Mouse (Mus musculus) heart, embryonic 13.5 days (tissue): ENCODE data around the gene Rasa3. TPM values are rescaled to one million over a fixed set of nuclear protein-coding genes. Genes with fewer than 3 reads are reported as not detected.

Experiments used
- ATAC-seq: fragments of 200-750 bp; cut with Nextera tagmentation; 2 replicates; pipeline ENCODE4 v1.8.0; 2017; ENCODE audit warnings: moderate TSS enrichment; ENCODE audit not compliant: insufficient number of reproducible peaks, low FRiP score, low TSS enrichment; ENCODE audit errors: extremely low read depth
- H3K27ac ChIP-seq: fragments of 300-500 bp; sonication (generic); replicated peaks from 2 replicates; pipeline ENCODE4 v1.5.1; 2015; ENCODE audit warnings: moderate library complexity, mild to moderate bottlenecking, inconsistent platforms
- H3K27me3 ChIP-seq: fragments of 300-500 bp; sonication (generic); replicated peaks from 2 replicates; pipeline ENCODE4 v1.6.1; 2015; ENCODE audit warnings: mild to moderate bottlenecking, inconsistent platforms
- H3K36me3 ChIP-seq: fragments of 300-500 bp; sonication (generic); 2 replicates; pipeline ENCODE4 v1.6.1; 2015; ENCODE audit warnings: mild to moderate bottlenecking, inconsistent platforms
- H3K4me1 ChIP-seq: fragments of 300-500 bp; sonication (generic); 2 replicates; pipeline ENCODE4 v1.6.1; 2015; ENCODE audit warnings: inconsistent platforms
- H3K4me2 ChIP-seq: fragments of 300-500 bp; sonication (generic); 2 replicates; pipeline ENCODE4 v1.6.1; 2015; ENCODE audit warnings: inconsistent platforms, mild to moderate bottlenecking, moderate library complexity
- H3K4me3 ChIP-seq: fragments of 300-500 bp; sonication (generic); 2 replicates; pipeline ENCODE4 v1.5.1; 2015; ENCODE audit warnings: moderate library complexity, mild to moderate bottlenecking, inconsistent platforms
- H3K9ac ChIP-seq: fragments of 300-500 bp; sonication (generic); 2 replicates; pipeline ENCODE4 v1.6.1; 2015; ENCODE audit warnings: inconsistent platforms, mild to moderate bottlenecking, moderate library complexity
- H3K9me3 ChIP-seq: fragments of 300-500 bp; sonication (generic); 2 replicates; pipeline ENCODE4 v1.6.1; 2016; ENCODE audit warnings: inconsistent platforms
- WGBS: fragments of 180-500 bp; shearing (Covaris S2); methylation state at CpG from one replicate; pipeline ENCODE4 v1.1.7; 2015; ENCODE audit warnings: mixed read lengths; 5-methylcytosine and 5-hydroxymethylcytosine counted together
- polyA plus RNA-seq: library from polyadenylated mRNA; unstranded; fragments of >200 nt; fragmentation: Nextera tagmentation; extraction: Ambion mirVana; gene quantifications from 2 replicates; pipeline ENCODE4 v1.2.1, GENCODE M21; 2015

Rasa3 gene
- polyA plus RNA-seq, 1 experiment from 2014 or later: 23.4 TPM

DNA sequence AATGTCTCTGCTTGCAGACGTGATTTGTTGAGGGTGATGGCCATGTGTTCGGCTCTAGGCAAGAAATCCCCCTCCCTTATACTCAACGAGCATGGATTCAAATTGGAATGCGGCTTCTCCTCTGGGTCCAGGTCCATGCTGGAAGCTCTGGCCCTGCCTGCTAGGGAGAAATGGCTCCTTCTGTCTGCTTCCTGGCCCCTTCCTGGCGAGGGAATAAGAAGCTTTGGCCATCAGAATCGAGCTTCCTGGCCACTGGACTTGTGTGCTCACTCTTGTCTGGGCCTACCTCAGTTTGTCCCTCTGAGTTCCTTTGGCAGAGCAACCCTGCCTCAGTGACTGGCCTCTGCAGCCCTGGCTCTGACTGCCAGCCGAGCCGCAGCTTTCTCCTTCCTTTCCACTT is 19.8 kb upstream of the Rasa3 start:
- H3K4me1 ChIP-seq: peaks cover 37% of the 10 kb centered on the region
- no peak for ATAC-seq
- no peak overlapping the region for H3K4me2 ChIP-seq
- no peak overlapping the region for H3K9ac ChIP-seq
- WGBS: 67% methylated on average over 8 of the region's 8 CpGs
- H3K9me3 ChIP-seq: no peaks in the 10 kb centered on the region
- H3K27me3 ChIP-seq: no peaks in the 10 kb centered on the region; the same call in 1 of the 2 replicates
- H3K36me3 ChIP-seq: no peaks in the 10 kb centered on the region
- H3K27ac ChIP-seq: no peak overlapping the region
- H3K4me3 ChIP-seq: no peak overlapping the region

DNA sequence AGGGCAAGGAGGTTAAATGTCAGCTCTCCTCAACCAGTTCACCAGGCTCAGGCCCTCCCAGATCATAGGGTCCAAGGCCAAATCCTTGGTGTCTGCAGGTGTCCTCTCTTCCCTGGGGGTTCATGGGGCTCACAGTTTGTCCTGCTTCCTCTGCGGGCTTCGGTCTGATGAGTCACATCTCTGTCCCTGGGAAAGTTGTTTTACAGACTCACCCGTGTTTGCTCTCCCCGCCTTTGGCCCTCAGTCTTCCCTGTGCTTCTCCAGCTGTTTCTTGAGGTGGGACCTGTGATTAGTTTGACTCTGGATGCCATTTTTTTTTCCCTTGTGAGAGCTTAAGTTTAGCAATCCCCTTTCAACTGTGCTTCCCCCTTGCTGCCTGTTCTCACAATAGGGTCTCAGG is 18.8 kb upstream of the Rasa3 start:
- ATAC-seq: no peak
- Histone ChIP-seq H3K4me2 (no peak overlapping the region), H3K9me3 (no peaks in the 10 kb centered on the region), H3K27me3 (no peaks in the 10 kb centered on the region; the same call in 1 of the 2 replicates), H3K9ac (no peak overlapping the region), H3K4me3 (no peak overlapping the region), H3K4me1 (peaks cover 29% of the 10 kb centered on the region), H3K27ac (no peak overlapping the region), H3K36me3 (no peaks in the 10 kb centered on the region)
- WGBS: 56% methylated on average over 4 of the region's 4 CpGs

DNA sequence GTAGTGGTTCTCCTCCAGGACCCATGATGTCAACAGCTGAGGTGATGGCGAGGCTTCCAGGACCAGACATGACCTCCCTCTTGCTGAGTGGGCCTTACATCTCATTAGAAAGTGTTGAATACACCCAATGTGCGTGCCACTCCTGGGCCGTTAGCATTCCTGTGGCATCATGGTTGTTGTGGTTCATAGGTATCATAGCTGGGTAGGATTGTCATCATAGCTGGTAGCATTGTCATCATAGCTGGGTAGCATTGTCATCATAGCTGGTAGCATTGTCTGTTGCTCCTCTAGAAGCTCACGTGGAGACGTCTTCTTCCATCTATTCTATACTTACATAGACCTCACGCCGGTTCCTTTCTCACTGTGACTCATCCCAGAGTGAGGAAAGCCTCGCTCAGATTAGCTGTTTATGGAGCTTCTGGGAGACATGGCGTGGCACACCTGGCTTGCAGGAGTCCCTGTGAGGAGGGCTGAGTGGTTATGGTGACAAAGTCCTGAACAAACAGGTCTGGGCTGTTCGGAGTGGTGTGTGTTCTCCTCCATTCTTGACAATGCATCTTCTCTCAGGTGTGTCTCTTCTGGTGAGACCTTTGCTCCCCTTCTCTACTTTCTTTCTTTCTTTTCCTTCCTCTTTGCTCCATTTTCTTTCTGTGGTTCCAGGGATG is 17.9 kb upstream of the Rasa3 start:
- 82% methylated on average over 10 of the region's 10 CpGs for WGBS
- H3K4me3 ChIP-seq: no peak overlapping the region
- H3K9me3 ChIP-seq: no peaks in the 10 kb centered on the region
- no peaks in the 10 kb centered on the region for H3K36me3 ChIP-seq
- no peak for ATAC-seq
- peaks cover 20% of the 10 kb centered on the region for H3K4me1 ChIP-seq
- no peak overlapping the region for H3K27ac ChIP-seq
- H3K27me3 ChIP-seq: no peaks in the 10 kb centered on the region; the same call in 1 of the 2 replicates
- no peak overlapping the region for H3K4me2 ChIP-seq
- H3K9ac ChIP-seq: no peak overlapping the region

DNA sequence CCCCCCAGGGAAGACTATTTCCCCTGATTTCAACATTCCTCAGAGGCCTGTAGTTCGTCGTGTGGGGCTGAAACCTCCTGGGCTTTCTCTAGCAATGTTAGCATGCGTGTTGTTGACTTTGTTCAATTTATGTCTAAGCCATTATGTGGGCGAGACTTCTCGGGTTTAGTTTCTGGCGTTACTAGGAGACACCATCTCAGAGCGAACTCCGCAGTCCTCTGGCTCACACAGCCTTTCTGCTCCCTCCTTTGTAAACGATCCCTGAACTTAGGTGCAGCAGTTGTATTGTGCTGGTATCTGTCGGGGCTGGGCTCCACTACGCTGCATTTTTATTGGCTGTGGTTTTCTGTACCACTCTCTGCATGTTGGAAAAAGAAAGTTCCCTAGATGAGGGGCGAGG is 17.3 kb upstream of the Rasa3 start:
- no peak overlapping the region for H3K27ac ChIP-seq
- no peaks in the 10 kb centered on the region; the same call in 1 of the 2 replicates for H3K27me3 ChIP-seq
- H3K4me3 ChIP-seq: no peak overlapping the region
- H3K4me2 ChIP-seq: no peak overlapping the region
- 62% methylated on average over 12 of the region's 12 CpGs for WGBS
- H3K36me3 ChIP-seq: no peaks in the 10 kb centered on the region
- peaks cover 14% of the 10 kb centered on the region for H3K4me1 ChIP-seq
- no peak overlapping the region for H3K9ac ChIP-seq
- ATAC-seq: no peak
- H3K9me3 ChIP-seq: no peaks in the 10 kb centered on the region

DNA sequence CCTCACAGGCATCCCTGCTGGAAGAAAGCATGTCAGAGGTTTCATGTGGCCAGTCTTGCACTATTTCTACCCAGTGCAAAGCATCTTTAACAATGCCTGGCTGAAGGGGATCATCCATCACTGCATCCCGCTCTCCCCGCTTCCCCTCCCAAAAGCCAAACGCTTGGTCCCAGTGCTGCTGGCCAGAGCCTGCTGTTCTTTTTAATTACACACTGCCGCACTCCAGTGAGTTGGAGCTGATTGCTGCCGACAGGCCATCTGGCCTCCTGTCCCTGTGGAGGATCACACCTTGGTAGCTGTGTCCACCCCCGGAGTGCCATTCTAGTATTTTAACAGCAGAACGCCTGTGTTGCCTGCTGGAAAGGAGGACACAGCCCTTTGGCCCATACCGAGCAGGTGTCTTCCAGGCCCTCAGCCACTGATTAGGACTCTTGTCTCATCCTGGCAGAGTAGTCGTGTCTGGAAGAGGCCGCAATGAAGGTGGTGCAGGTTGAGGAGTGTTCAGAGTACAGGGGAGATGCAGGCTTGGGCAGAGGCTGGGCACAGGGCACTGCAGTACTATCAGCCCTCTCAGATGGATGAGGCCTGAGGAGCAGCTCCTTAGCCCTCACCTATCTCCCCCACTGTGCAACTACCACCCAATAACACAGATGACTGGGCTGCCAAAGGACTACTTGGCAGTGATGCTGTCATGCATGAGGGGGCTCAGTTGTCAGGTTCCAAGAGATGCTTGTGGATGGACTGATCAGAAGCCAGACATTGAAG is 15.1 kb upstream of the Rasa3 start:
- Histone ChIP-seq H3K27me3 (no peaks in the 10 kb centered on the region; the same call in 1 of the 2 replicates), H3K4me3 (no peak overlapping the region), H3K4me1 (peaks cover 8% of the 10 kb centered on the region), H3K9me3 (no peaks in the 10 kb centered on the region), H3K9ac (no peak overlapping the region), H3K4me2 (no peak overlapping the region), H3K27ac (no peak overlapping the region), H3K36me3 (no peaks in the 10 kb centered on the region)
- WGBS: 72% methylated on average over 10 of the region's 10 CpGs
- ATAC-seq: no peak

DNA sequence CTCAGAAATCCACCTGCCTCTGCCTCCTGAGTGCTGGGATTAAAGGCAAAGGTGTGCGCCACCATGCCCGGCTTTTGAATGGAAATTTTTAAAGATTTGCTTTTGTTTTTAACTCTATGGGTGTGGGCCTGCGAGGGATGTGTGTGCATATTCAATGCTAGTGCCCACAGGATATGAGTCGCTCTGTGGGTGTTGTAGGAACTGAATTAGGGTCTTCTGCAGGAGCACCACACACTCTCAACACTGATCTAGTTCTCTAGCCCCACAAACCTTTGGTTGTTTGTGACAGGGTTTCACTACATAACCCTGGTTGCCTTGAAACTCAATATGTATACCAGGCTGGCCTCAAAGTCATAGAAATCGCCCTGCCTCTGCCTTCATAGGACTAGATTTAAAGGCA is 11.9 kb upstream of the Rasa3 start:
- no peaks in the 10 kb centered on the region for H3K9me3 ChIP-seq
- H3K9ac ChIP-seq: no peak overlapping the region
- H3K4me2 ChIP-seq: no peak overlapping the region
- ATAC-seq: no peak
- no peaks in the 10 kb centered on the region; the same call in none of the 2 replicates for H3K27me3 ChIP-seq
- H3K27ac ChIP-seq: no peak overlapping the region
- 85% methylated on average over 5 of the region's 5 CpGs for WGBS
- peaks cover 8% of the 10 kb centered on the region for H3K4me1 ChIP-seq
- H3K36me3 ChIP-seq: no peaks in the 10 kb centered on the region
- no peak overlapping the region for H3K4me3 ChIP-seq

DNA sequence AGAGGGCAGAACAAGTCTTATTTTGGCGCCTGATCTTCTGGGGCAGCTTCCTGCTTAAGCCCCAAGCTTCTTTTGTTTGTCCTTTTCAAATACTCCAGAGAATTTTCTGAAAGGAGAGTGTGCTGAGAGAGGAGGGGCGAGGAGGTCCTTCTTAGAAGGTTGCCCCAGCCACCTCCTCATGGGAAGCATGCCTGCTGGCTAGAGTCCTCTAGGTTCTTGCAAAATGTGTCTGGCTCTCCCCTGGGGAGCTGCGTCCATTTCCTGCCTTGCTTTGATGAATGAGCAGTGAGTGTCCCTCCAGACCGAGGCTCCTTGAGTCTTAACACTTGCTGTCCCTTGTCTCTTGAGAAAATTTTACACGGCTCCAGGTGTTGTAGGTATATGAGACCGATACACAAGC is 11.1 kb upstream of the Rasa3 start:
- Histone ChIP-seq H3K27ac (peak overlapping the region; percentile 29; the same call in 1 of the 2 replicates), H3K4me1 (peaks cover 8% of the 10 kb centered on the region), H3K9ac (no peak overlapping the region), H3K27me3 (no peaks in the 10 kb centered on the region; the same call in none of the 2 replicates), H3K4me3 (no peak overlapping the region), H3K36me3 (no peaks in the 10 kb centered on the region), H3K9me3 (no peaks in the 10 kb centered on the region), H3K4me2 (no peak overlapping the region)
- WGBS: 46% methylated on average over 6 of the region's 6 CpGs
- ATAC-seq: no peak

DNA sequence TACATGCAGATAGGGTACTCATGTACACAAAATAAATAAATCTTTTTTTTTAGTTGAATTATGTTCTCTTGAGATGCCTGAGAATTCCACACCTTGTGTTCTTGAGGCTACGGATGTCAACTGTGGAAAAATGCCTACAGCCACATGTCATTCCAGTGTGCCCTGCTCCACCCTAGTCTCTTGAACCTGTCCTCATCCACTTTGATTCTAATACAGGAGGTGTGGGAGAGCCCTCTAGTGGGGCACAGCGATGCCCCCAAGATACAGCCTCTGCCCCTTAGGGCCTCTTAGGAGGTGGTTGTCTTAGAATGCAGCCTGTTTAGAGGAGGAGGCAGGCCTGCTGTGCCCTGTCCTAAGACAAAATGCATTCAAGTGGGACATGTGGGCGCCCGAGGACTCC is 10.5 kb upstream of the Rasa3 start:
- H3K4me2 ChIP-seq: no peak overlapping the region
- peaks cover 8% of the 10 kb centered on the region for H3K4me1 ChIP-seq
- ATAC-seq: no peak
- H3K36me3 ChIP-seq: no peaks in the 10 kb centered on the region
- H3K9me3 ChIP-seq: no peaks in the 10 kb centered on the region
- 73% methylated on average over 4 of the region's 4 CpGs for WGBS
- peak overlapping the region; percentile 29; the same call in 1 of the 2 replicates for H3K27ac ChIP-seq
- no peak overlapping the region for H3K4me3 ChIP-seq
- no peak overlapping the region for H3K9ac ChIP-seq
- no peaks in the 10 kb centered on the region; the same call in none of the 2 replicates for H3K27me3 ChIP-seq

DNA sequence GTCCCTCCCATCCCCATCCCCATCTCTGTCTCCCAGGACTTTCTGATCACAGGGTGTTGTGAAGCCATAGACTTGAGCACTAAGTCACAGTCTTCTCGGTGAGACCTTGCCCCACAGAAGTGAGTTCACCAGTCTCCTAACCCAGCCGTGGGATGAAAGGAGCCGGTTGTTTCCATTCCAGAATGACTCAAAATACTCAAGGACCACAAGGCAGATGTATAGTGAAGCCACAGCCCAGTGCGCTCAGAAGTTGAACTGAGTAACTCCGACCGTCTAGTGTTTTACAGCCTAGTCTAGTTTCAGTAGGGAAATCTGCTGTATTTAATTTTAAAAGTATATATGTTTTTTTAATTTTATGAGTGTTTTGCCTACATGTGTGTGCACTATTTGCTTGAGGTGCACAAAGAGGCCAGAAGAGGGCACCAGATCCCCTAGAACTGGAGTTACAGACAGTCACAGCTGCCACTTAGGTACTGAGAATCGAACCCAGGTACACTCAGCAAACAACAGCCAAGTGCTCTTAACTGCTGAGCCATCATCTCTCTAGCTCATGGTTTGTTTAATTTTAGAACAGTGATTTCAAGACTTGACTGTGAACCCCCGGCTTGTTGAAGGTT is 9.8 kb upstream of the Rasa3 start:
- 90% methylated on average over 8 of the region's 8 CpGs for WGBS
- peaks cover 8% of the 10 kb centered on the region for H3K4me1 ChIP-seq
- no peak overlapping the region for H3K4me3 ChIP-seq
- no peak overlapping the region for H3K9ac ChIP-seq
- H3K9me3 ChIP-seq: no peaks in the 10 kb centered on the region
- ATAC-seq: no peak
- H3K27ac ChIP-seq: no peak overlapping the region
- H3K36me3 ChIP-seq: no peaks in the 10 kb centered on the region
- no peaks in the 10 kb centered on the region; the same call in none of the 2 replicates for H3K27me3 ChIP-seq
- no peak overlapping the region for H3K4me2 ChIP-seq

DNA sequence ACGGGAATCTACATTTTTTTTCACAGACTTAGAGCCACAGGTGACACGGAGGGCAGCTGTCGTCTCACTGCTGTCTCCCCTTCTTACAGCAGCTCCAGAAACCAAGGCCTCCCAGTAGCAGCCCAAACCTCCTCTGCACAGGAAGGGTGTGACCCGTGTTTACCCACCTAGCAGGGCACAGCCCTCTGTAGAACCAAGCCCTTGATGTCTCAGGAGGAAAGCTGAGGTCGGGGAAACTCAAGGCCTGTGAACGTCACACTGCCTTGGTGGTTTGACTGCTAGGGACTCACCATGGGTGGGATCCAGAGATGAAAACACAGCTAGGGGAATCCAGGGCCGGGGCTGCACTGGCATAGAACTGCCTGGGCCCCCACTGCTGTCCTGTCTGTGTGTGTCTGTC is 9.0 kb upstream of the Rasa3 start:
- Histone ChIP-seq H3K9ac (no peak overlapping the region), H3K4me2 (no peak overlapping the region), H3K27ac (no peak overlapping the region), H3K4me3 (no peak overlapping the region), H3K27me3 (no peaks in the 10 kb centered on the region; the same call in 1 of the 2 replicates), H3K4me1 (peaks cover 8% of the 10 kb centered on the region), H3K36me3 (no peaks in the 10 kb centered on the region), H3K9me3 (no peaks in the 10 kb centered on the region)
- 68% methylated on average over 7 of the region's 7 CpGs for WGBS
- ATAC-seq: no peak

DNA sequence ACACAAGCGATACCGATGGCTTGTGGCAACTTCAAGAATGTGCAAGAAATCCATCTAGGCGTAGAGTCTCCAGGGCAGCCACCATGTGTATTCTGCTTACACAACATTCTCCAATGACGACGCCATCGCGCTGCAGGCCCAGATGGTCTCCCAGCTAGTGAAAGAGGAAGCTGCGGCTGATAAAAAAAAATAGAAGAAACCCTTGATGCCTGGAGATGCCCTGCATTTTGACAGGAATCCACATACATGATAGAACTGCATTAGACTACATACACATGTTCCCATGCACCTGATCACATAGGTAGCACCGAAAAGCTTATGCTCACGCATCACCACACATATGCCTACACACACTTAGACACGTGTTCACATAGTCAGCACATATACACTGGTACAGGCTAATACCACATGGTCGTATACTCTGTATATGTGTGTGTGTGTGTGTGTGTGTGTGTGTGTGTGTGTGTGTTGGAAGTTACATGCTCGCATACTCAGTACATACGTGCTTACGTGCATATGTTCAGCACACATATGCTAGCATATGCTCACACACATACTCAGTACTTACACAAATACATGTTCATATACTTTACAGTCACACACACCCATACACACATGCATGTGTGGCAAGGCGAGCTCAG is 8.4 kb upstream of the Rasa3 start:
- ATAC-seq: no peak
- WGBS: 81% methylated on average over 16 of the region's 16 CpGs
- Histone ChIP-seq H3K4me1 (peaks cover 8% of the 10 kb centered on the region), H3K9ac (no peak overlapping the region), H3K4me2 (no peak overlapping the region), H3K27me3 (peaks cover under 1% of the 10 kb centered on the region), H3K36me3 (no peaks in the 10 kb centered on the region), H3K4me3 (no peak overlapping the region), H3K9me3 (no peaks in the 10 kb centered on the region), H3K27ac (no peak overlapping the region)
